Mouse (Mus musculus) heart, adult 2 months (tissue): Measurements from ENCODE around the gene Ppp1r3g. TPM values are rescaled to one million over a fixed set of nuclear protein-coding genes. Genes with fewer than 3 reads are reported as not detected.

Source experiments
- DNase-seq, 2 experiments: peaks; one replicate each; pipeline ENCODE4 v3.0.0; 2021
- H3K27ac ChIP-seq: fragments of 200-600 bp; 2 replicates; pipeline ENCODE4 v1.8.1; 2022
- H3K27me3 ChIP-seq: fragments of 200-500 bp; 2 replicates; pipeline ENCODE4 v1.6.1; 2012; ENCODE audit warnings: mild to moderate bottlenecking, low read length, inconsistent platforms, mixed read lengths; ENCODE audit not compliant: control insufficient read depth, insufficient read depth
- H3K36me3 ChIP-seq: fragments of 200-500 bp; 2 replicates; pipeline ENCODE4 v1.6.1; 2012; ENCODE audit warnings: low read length, inconsistent platforms; ENCODE audit not compliant: control insufficient read depth, insufficient read depth
- H3K4me1 ChIP-seq: fragments of 200-500 bp; 2 replicates; pipeline ENCODE4 v1.6.1; 2011; ENCODE audit warnings: low read length; ENCODE audit not compliant: control insufficient read depth, insufficient read depth
- H3K4me3 ChIP-seq: fragments of 200-600 bp; 2 replicates; pipeline ENCODE4 v1.8.1; 2022
- H3K79me2 ChIP-seq: fragments of 200-500 bp; replicated peaks from 2 replicates; pipeline ENCODE4 v1.6.1; 2012; ENCODE audit warnings: mild to moderate bottlenecking, inconsistent platforms, low read length, moderate library complexity, mixed read lengths; ENCODE audit not compliant: control insufficient read depth, insufficient read depth
- H3K9ac ChIP-seq: fragments of 200-500 bp; 2 replicates; pipeline ENCODE4 v1.6.1; 2012; ENCODE audit warnings: low read depth, mild to moderate bottlenecking, control low read depth, inconsistent platforms, low read length, mixed read lengths
- CTCF ChIP-seq: fragments of 200-600 bp; IDR thresholded peaks from 2 replicates; pipeline ENCODE4 v1.8.1; 2022; ENCODE audit warnings: antibody characterized with exemption, mild to moderate bottlenecking, moderate library complexity
- EP300 ChIP-seq: fragments of 200-500 bp; IDR thresholded peaks from 2 replicates; pipeline ENCODE4 v1.6.1; 2011; ENCODE audit warnings: low read depth, low read length, control low read depth; ENCODE audit not compliant: insufficient read depth
- POLR2A ChIP-seq: fragments of 200-500 bp; IDR thresholded peaks from 2 replicates; pipeline ENCODE4 v1.6.1; 2011; ENCODE audit warnings: mild to moderate bottlenecking, low read depth, low read length, control low read depth; ENCODE audit not compliant: insufficient read depth
- WGBS: fragments of 180-500 bp; shearing (Covaris S2); methylation state at CpG from one replicate; pipeline ENCODE4 v1.1.7; 2018; 5-methylcytosine and 5-hydroxymethylcytosine counted together
- intact Hi-C: fragments of 180-260 bp; cut with DNase I; formaldehyde crosslinking; loops from one replicate; pipeline ENCODE4 v1.15.1; 2025
- long read RNA-seq: library from polyadenylated mRNA; stranded (forward); transcript quantifications from one replicate; pipeline ENCODE4 v2.0.0, GENCODE M21; 2021
- polyA plus RNA-seq: library from polyadenylated mRNA; depleted of rRNA; stranded (reverse); fragments of >200 nt; gene quantifications from 2 replicates; pipeline ENCODE4 v1.2.3, GENCODE M21; 2012; rRNA removed
- total RNA-seq, 2 experiments: library from RNA; stranded (reverse); gene quantifications; 2 replicates each; pipeline ENCODE4 v1.2.3; 2021

Gene Ppp1r3g
- total RNA-seq, result 1 to 10 TPM in 1 of 2 experiments, under 1 TPM in 1; 0.25 to 1.2 TPM
- 0.06 and 0.14 TPM in 2 replicates for polyA plus RNA-seq
- long read RNA-seq, result 0 reads

- H3K27ac ChIP-seq, result no peak within 1 kb of the TSS
- H3K36me3 ChIP-seq, result no peaks in the 10 kb centered on the region
- TF ChIP-seq CTCF (no peak), EP300 (no peak)
- intact Hi-C loops, result no loop called here
- no peak within 1 kb of the TSS for H3K9ac ChIP-seq
- no peaks in the 10 kb centered on the region for H3K4me1 ChIP-seq
- no peak within 1 kb of the TSS for H3K4me3 ChIP-seq
- H3K79me2 ChIP-seq, result no peaks in the 10 kb centered on the region
- H3K27me3 ChIP-seq, result no peaks in the 10 kb centered on the region
- DNase-seq, result no peak
- WGBS, result 95% methylated on average over 1 of the region's 1 CpGs
These were observed at the start of gene Ppp1r3g for GRCm38 (mm10) chr13:35958539-35958938. Gene Ppp1r3g (plus strand): TSS chr13:35958839.

GRCm38 (mm10) chr13:35911476-35911875, 47.2 kb upstream of the Ppp1r3g start:
- Histone ChIP-seq H3K27me3 (no peaks in the 10 kb centered on the region), H3K36me3 (no peaks in the 10 kb centered on the region), H3K4me1 (no peaks in the 10 kb centered on the region), H3K9ac (no peak overlapping the region), H3K27ac (no peak overlapping the region), H3K79me2 (no peaks in the 10 kb centered on the region), H3K4me3 (no peak overlapping the region)
- WGBS, result 83% methylated on average over 1 of the region's 1 CpGs
- no peak for TF ChIP-seq CTCF
- TF ChIP-seq EP300, result no peak
- TF ChIP-seq POLR2A, result no peak
- intact Hi-C loops, result no loop called here
- no peak for DNase-seq

DNA sequence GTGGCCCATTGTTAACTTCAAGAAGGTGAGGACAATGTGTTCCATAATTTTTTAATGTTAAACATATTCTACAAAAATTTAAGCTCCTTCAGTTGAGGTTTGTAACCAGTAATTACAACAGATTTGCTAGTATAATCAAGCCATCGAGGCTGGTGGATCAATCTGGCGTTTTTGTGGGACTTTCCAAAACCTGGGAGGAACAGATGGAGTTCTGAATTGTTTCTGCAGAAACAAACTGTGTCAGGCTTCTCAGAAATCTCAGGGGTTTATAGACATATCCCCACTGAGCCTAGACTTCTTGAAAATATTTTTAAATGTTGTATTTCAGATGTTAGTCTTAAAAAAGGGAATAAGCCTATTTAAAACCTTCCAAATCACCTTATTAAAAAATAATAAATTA, 20.6 kb upstream of the Ppp1r3g start:
- Histone ChIP-seq H3K36me3 (no peaks in the 10 kb centered on the region), H3K9ac (no peak overlapping the region), H3K27me3 (no peaks in the 10 kb centered on the region), H3K79me2 (no peaks in the 10 kb centered on the region), H3K27ac (no peak overlapping the region), H3K4me1 (no peaks in the 10 kb centered on the region), H3K4me3 (no peak overlapping the region)
- DNase-seq, result no peak
- 79% methylated on average over 2 of the region's 2 CpGs for WGBS
- intact Hi-C loops, result no loop called here
- no peak for TF ChIP-seq POLR2A
- TF ChIP-seq EP300, result no peak
- TF ChIP-seq CTCF, result no peak

DNA sequence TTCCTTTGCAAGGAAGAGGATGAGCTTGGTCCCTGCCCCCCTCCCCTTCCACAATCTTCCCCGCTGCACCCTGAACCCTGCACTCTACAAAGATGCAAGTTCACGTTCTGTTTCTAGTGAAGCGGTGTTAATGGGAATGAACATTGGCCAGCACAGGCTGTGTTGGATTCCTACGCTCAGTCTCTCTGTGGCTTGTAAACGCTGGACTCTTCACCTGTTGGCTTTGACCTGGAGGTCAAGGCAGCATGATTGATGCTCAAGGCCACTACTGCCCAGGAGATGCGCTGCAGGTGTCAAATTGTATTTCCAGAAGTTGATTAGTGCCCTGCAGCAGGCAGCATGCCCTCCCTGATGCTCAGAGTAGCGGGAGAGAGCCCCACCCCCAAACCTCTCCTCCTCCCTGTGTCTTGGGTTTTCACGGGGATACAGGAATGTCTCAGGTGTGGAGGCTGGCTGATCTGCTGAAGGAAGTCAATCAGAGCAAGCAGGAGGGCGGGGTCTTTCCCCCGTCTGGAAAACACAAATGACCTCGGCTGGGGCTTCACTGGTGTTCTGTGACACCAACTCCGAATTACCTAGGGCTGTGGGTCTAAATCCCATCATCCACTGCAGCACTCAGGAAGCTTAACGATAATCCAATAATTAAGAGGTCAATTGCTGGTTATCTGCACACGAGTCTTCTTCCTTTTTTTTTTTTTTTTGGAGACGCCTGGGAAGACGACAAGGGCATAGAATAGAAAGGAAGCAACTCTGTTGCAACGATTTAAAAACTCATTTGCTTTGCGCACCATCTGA, 18.6 kb upstream of the Ppp1r3g start:
- intact Hi-C loops, result no loop called here

GRCm38 (mm10) chr13:35940934-35941333, 17.7 kb upstream of the Ppp1r3g start:
- intact Hi-C loops, result no loop called here
- Histone ChIP-seq H3K36me3 (no peaks in the 10 kb centered on the region), H3K27me3 (no peaks in the 10 kb centered on the region), H3K27ac (no peak overlapping the region), H3K4me1 (no peaks in the 10 kb centered on the region), H3K79me2 (no peaks in the 10 kb centered on the region), H3K4me3 (no peak overlapping the region), H3K9ac (no peak overlapping the region)
- TF ChIP-seq EP300 (no peak), POLR2A (no peak)
- 75% methylated on average over 5 of the region's 5 CpGs for WGBS
- DNase-seq, result no peak

More for the DNA sequence above, 18.6 kb upstream of the Ppp1r3g start:
- no peak overlapping the region for H3K9ac ChIP-seq
- no peak for DNase-seq
- no peaks in the 10 kb centered on the region for H3K79me2 ChIP-seq
- no peaks in the 10 kb centered on the region for H3K27me3 ChIP-seq
- no peak overlapping the region for H3K4me3 ChIP-seq
- 67% methylated on average over 18 of the region's 18 CpGs for WGBS
- no peak overlapping the region for H3K27ac ChIP-seq
- no peaks in the 10 kb centered on the region for H3K36me3 ChIP-seq
- H3K4me1 ChIP-seq, result no peaks in the 10 kb centered on the region
- TF ChIP-seq CTCF (no peak), POLR2A (no peak), EP300 (no peak)

- intact Hi-C loops, result loop anchor here (1.0 to 5.0 kb wide), 4 partner anchors 60 to 916 kb away; no protein-coding TSS in a partner anchor
- Histone ChIP-seq H3K4me1 (no peaks in the 10 kb centered on the region; the same call in 1 of the 2 replicates), H3K36me3 (no peaks in the 10 kb centered on the region), H3K27ac (no peak overlapping the region), H3K79me2 (no peaks in the 10 kb centered on the region), H3K4me3 (no peak overlapping the region), H3K27me3 (no peaks in the 10 kb centered on the region), H3K9ac (no peak overlapping the region)
- DNase-seq, result no peak
- WGBS, result 70% methylated on average over 20 of the region's 20 CpGs
- TF ChIP-seq EP300, result no peak
- no peak for TF ChIP-seq POLR2A
- TF ChIP-seq CTCF, result no peak
These were observed 11.8 kb upstream of the Ppp1r3g start for GRCm38 (mm10) chr13:35946659-35947353.
